Mouse (Mus musculus) liver, embryonic 14.5 days (tissue): Measurements from ENCODE around the gene Rtraf. TPM values are rescaled to one million over a fixed set of nuclear protein-coding genes. Genes with fewer than 3 reads are reported as not detected.

Experiments
- ATAC-seq: fragments of 200-750 bp; cut with Nextera tagmentation; 2 replicates; pipeline ENCODE4 v1.8.0; 2017; ENCODE audit warnings: moderate number of reproducible peaks, mild to moderate bottlenecking, moderate library complexity; ENCODE audit not compliant: insufficient read depth
- DNase-seq, 3 experiments: peaks; one replicate each; pipeline ENCODE4 v3.0.0-alpha.2; 2012 to 2013; ENCODE audit warnings: low read depth in 3 of 3, low spot score in 3 of 3
- H3K27ac ChIP-seq: fragments of 300-500 bp; sonication (generic); 2 replicates; pipeline ENCODE4 v1.5.1; 2014; ENCODE audit warnings: moderate library complexity, mild to moderate bottlenecking, control low read depth, inconsistent platforms
- H3K27me3 ChIP-seq: fragments of 300-500 bp; sonication (generic); 2 replicates; pipeline ENCODE4 v1.6.1; 2014; ENCODE audit warnings: mild to moderate bottlenecking, low read length, moderate library complexity; ENCODE audit not compliant: control insufficient read depth, insufficient read depth
- H3K36me3 ChIP-seq: fragments of 300-500 bp; sonication (generic); replicated peaks from 2 replicates; pipeline ENCODE4 v1.6.1; 2014; ENCODE audit warnings: low read depth; ENCODE audit not compliant: control insufficient read depth, insufficient read depth
- H3K4me1 ChIP-seq, 2 experiments: fragments of 200-500 bp in 1 of 2; fragments of 300-500 bp in 1 of 2; sonication (generic) in 1 of 2; replicated peaks; 2 replicates each; pipeline ENCODE4 v1.6.1; 2012 to 2014; ENCODE audit warnings: antibody characterized with exemption in 1 of 2, inconsistent platforms in 1 of 2, low read length in 1 of 2; ENCODE audit not compliant: control insufficient read depth in 2 of 2, insufficient read depth in 2 of 2
- H3K4me2 ChIP-seq: fragments of 300-500 bp; sonication (generic); 2 replicates; pipeline ENCODE4 v1.6.1; 2014; ENCODE audit warnings: low read depth, mild to moderate bottlenecking, control low read depth, moderate library complexity
- H3K4me3 ChIP-seq, 2 experiments: fragments of 200-500 bp in 1 of 2; fragments of 300-500 bp in 1 of 2; sonication (generic) in 1 of 2; 2 replicates each; pipeline ENCODE4 v1.5.1; 2012 to 2014; ENCODE audit warnings: low read depth in 2 of 2, low read length in 2 of 2, mild to moderate bottlenecking in 2 of 2, control low read depth in 1 of 2, inconsistent platforms in 1 of 2, moderate library complexity in 1 of 2; ENCODE audit not compliant: insufficient read depth in 1 of 2
- H3K9ac ChIP-seq: fragments of 300-500 bp; sonication (generic); replicated peaks from 2 replicates; pipeline ENCODE4 v1.6.1; 2014; ENCODE audit warnings: mild to moderate bottlenecking, control low read depth, moderate library complexity
- H3K9me3 ChIP-seq: fragments of 300-500 bp; sonication (generic); 2 replicates; pipeline ENCODE4 v1.6.1; 2016; ENCODE audit warnings: low read length, mixed read lengths; ENCODE audit not compliant: control insufficient read depth
- CTCF ChIP-seq: IDR thresholded peaks from 2 replicates; pipeline ENCODE4 v1.5.1; 2016; ENCODE audit warnings: antibody characterized with exemption, low read depth, control low read depth
- EP300 ChIP-seq: IDR thresholded peaks from 2 replicates; pipeline ENCODE4 v1.6.1; 2016; ENCODE audit warnings: antibody characterized with exemption, low read depth
- WGBS: fragments of 180-500 bp; shearing (Covaris S2); extraction: QIAGEN DNeasy Blood & Tissue Kit; methylation state at CpG from one replicate; pipeline ENCODE4 v1.1.7; 2014; ENCODE audit not compliant: insufficient replicate concordance; 5-methylcytosine and 5-hydroxymethylcytosine counted together
- polyA plus RNA-seq, 2 experiments: library from polyadenylated mRNA; depleted of rRNA in 1 of 2; stranded (reverse) in 1 of 2; unstranded in 1 of 2; fragments of >200 nt; fragmentation: Nextera tagmentation in 1 of 2; extraction: Ambion mirVana in 1 of 2; gene quantifications; 2 replicates each; pipeline versions ENCODE4 v1.2.1 to v1.2.3; 2012 to 2014

The Rtraf gene
- polyA plus RNA-seq, 2 experiments, result 40.8 to 93.5 TPM

DNA sequence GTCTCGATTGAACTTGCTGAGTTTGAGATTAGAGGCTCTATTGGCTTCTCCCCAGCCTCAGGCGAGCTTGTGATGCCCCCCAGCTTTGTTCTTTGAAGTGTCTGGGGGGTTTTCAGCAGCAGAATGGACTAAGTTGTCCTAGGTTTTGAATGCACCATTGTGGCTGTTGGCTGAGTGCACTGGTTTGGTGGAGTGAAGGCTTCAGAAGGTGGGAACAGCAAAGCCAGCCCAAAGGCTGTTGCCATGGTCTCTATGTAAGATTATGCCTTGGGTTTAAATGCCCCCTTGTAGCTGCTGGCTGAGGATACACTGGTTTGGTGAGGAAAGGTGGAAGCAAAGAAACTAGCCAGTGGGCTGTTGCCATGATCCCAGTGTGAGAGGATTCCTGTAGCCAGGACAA, 23.1 kb downstream of the Rtraf start:
- TF ChIP-seq EP300 (no peak), CTCF (no peak)
- H3K4me1 ChIP-seq, result peaks cover 0 to 14% of the 10 kb centered on the region in 2 experiments; a peak in 3 of 4 replicates
- H3K27me3 ChIP-seq, result no peaks in the 10 kb centered on the region
- no peaks in the 10 kb centered on the region for H3K36me3 ChIP-seq
- H3K9ac ChIP-seq, result no peak overlapping the region
- H3K27ac ChIP-seq, result no peak overlapping the region
- no peak for DNase-seq
- H3K4me3 ChIP-seq, result no peak overlapping the region
- 19% methylated on average over 2 of the region's 2 CpGs for WGBS
- H3K9me3 ChIP-seq, result no peaks in the 10 kb centered on the region
- no peak for ATAC-seq
- H3K4me2 ChIP-seq, result no peak overlapping the region

DNA sequence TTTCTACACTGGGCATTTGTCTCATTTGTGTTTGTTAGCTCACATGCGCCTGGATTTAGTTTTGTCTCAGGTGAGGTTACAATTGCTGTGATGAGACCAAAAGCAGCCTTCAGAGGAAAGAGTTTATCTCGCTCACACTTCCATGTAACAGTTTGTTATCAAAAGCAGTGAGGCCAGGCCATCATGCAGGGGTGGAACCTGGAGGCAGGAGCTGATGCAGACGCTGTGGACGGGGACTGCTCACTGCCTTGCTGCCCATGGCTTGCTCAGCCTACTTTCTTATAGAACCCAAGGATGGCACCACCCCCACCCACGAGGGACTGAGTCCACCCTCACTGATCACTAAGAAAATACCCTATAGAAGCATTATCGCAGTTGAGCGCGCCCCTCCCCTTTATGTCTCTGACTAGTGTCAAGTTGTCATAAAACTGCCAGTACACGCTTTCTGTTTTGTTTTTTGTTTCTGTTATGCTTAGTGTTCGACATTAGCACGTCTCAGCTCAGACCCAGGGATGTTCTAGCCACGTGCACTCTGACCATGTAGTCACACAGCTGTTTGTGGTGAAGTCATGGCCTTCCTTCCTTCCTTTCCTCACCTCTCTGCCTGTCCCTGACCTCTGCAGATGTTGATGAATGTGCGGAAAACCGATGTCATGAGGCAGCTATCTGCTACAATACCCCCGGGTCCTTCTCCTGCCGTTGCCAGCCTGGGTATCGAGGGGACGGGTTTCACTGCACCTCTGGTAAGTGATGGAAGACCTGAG, 26.9 kb downstream of the Rtraf start:
- peak overlapping the region; percentile 19; the same call in 1 of the 2 replicates for H3K4me2 ChIP-seq
- no peak overlapping the region for H3K9ac ChIP-seq
- no peaks in the 10 kb centered on the region for H3K27me3 ChIP-seq
- TF ChIP-seq EP300, result 0 out of 2 replicates have a peak, but pooled peaks have one; percentile 27
- TF ChIP-seq CTCF, result no peak
- WGBS, result 27% methylated on average over 18 of the region's 18 CpGs
- H3K27ac ChIP-seq, result no peak overlapping the region
- ATAC-seq (peak; percentile 62; the same call in 1 of the 2 replicates), DNase-seq (no peak)
- H3K36me3 ChIP-seq, result no peaks in the 10 kb centered on the region
- no peaks in the 10 kb centered on the region for H3K9me3 ChIP-seq
- no peak overlapping the region for H3K4me3 ChIP-seq
- H3K4me1 ChIP-seq, result peaks cover 0 to 8% of the 10 kb centered on the region in 2 experiments; a peak in 3 of 4 replicates

DNA sequence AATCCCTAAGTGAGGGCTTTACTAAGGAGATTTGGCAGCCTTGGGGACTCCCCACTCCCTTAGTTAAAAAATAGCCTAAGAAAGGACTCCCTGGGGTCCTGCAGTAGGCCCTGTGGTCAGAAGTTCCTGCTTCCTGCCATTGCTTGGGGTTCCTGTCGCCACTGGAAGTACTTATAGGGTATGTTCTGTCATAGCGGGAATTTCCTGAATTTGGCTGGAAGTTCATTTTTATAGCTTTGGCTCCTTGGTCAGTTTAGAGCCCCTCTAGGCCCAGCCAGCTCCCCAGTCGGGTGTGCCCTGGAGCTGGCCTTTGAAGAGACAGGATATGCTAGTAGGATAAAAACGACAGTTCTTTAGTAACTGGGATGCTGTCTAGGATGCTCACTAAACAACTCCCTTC, 28.7 kb downstream of the Rtraf start:
- no peaks in the 10 kb centered on the region for H3K27me3 ChIP-seq
- H3K9me3 ChIP-seq, result no peaks in the 10 kb centered on the region
- H3K4me3 ChIP-seq, result no peak overlapping the region
- peaks cover 0 to 8% of the 10 kb centered on the region in 2 experiments; a peak in 3 of 4 replicates for H3K4me1 ChIP-seq
- H3K9ac ChIP-seq, result no peak overlapping the region
- WGBS, result 44% methylated on average over 4 of the region's 4 CpGs
- ATAC-seq (no peak), DNase-seq (no peak)
- no peak for TF ChIP-seq CTCF
- TF ChIP-seq EP300, result no peak
- no peak overlapping the region for H3K4me2 ChIP-seq
- H3K36me3 ChIP-seq, result no peaks in the 10 kb centered on the region
- no peak overlapping the region for H3K27ac ChIP-seq

DNA sequence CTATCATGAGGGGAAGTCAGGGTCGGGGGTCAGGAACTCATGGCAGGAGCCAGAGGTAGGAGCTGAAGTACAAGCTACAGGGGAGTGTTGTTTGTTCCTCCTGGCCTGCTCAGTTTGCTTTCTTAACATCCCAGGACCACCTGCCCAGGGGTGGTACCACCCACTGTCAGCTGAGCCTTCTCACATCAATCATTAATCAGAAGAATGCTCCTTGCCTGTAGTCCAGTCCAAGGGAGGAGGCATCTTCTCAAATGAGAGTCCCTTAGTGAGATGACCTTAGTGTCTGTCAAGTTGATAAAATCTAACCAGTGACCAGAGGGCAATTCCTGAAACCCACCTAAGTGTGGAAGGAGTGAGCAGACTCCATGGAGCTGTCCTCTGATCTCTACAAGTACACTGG, 35.2 kb downstream of the Rtraf start:
- no peak for ATAC-seq
- H3K27ac ChIP-seq, result no peak overlapping the region
- 29% methylated on average over 1 of the region's 1 CpGs for WGBS

DNA sequence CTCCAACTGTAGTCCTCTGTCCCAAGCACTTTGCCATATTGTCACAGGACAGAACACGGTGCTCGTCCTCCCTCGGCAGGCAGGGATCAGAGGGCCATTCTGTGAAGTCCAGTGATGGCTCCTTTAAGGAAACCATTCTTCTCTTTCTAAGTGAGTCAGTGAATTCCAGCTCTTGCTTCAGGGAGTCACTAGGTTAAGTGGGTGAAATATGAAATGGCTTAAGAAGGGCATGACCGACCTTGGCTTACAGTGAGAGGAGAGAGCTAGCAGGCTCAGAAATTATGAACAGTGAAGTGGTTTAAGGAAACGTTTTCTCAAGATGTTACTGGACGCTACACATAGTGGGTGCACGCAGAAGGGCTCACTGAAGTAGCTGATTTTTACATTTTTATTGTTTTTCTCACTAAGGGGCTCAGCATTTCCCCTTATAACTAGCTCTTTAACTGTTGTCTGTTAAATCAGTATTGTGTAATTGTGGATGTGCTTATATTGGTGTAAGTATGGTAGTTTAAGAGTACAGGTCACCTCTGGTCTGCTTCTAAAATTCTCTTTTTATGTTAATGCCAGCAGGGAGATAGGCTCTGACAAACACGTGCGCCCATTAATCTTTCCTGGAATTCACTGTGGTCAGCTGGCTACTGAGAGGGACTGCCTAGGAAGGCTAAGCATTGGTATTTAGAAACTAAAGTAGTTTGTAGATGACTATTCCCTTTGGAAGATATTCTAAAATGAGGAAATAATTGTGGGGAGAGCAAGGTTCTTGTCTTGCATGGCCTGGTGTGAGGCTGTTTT, 37.6 kb downstream of the Rtraf start:
- Histone ChIP-seq H3K4me3 (no peak overlapping the region), H3K9ac (no peak overlapping the region), H3K4me1 (no peaks in the 10 kb centered on the region), H3K36me3 (no peaks in the 10 kb centered on the region), H3K4me2 (no peak overlapping the region), H3K27me3 (no peaks in the 10 kb centered on the region), H3K27ac (no peak overlapping the region), H3K9me3 (no peaks in the 10 kb centered on the region)
- DNase-seq (no peak), ATAC-seq (no peak)
- 60% methylated on average over 9 of the region's 9 CpGs for WGBS
- no peak for TF ChIP-seq CTCF
- TF ChIP-seq EP300, result no peak

More for the DNA sequence above, 35.2 kb downstream of the Rtraf start:
- no peaks in the 10 kb centered on the region for H3K36me3 ChIP-seq
- no peaks in the 10 kb centered on the region for H3K9me3 ChIP-seq
- no peak overlapping the region for H3K9ac ChIP-seq
- H3K4me2 ChIP-seq, result no peak overlapping the region
- H3K4me1 ChIP-seq, result no peaks in the 10 kb centered on the region
- no peaks in the 10 kb centered on the region for H3K27me3 ChIP-seq
- TF ChIP-seq EP300 (no peak), CTCF (no peak)
- no peak for DNase-seq
- no peak overlapping the region for H3K4me3 ChIP-seq
